Mouse (Mus musculus) liver, embryonic 16.5 days (tissue): ENCODE measurements around the gene Nucks1. TPM values are rescaled to one million over a fixed set of nuclear protein-coding genes. Genes with fewer than 3 reads are reported as not detected.

Experiments
- ATAC-seq: fragments of 200-750 bp; cut with Nextera tagmentation; 2 replicates; pipeline ENCODE4 v1.8.0; 2017; ENCODE audit warnings: low read depth, mild to moderate bottlenecking, moderate number of reproducible peaks, moderate library complexity
- H3K27ac ChIP-seq: fragments of 300-500 bp; sonication (generic); 2 replicates; pipeline ENCODE4 v1.5.1; 2014; ENCODE audit warnings: mild to moderate bottlenecking, low read length
- H3K27me3 ChIP-seq: fragments of 300-500 bp; sonication (generic); 2 replicates; pipeline ENCODE4 v1.6.1; 2014; ENCODE audit warnings: low read depth, low read length, mixed read lengths; ENCODE audit not compliant: control insufficient read depth, insufficient read depth
- H3K36me3 ChIP-seq: fragments of 300-500 bp; sonication (generic); 2 replicates; pipeline ENCODE4 v1.6.1; 2014; ENCODE audit warnings: mild to moderate bottlenecking; ENCODE audit not compliant: control insufficient read depth, insufficient read depth
- H3K4me1 ChIP-seq: fragments of 300-500 bp; sonication (generic); 2 replicates; pipeline ENCODE4 v1.6.1; 2014; ENCODE audit warnings: low read depth, low read length, mixed read lengths; ENCODE audit not compliant: control insufficient read depth
- H3K4me2 ChIP-seq: fragments of 300-500 bp; sonication (generic); 2 replicates; pipeline ENCODE4 v1.6.1; 2014; ENCODE audit warnings: low read depth, low read length, mixed read lengths
- H3K4me3 ChIP-seq: fragments of 300-500 bp; sonication (generic); 2 replicates; pipeline ENCODE4 v1.5.1; 2014; ENCODE audit warnings: low read depth, mild to moderate bottlenecking, low read length
- H3K9ac ChIP-seq: fragments of 300-500 bp; sonication (generic); 2 replicates; pipeline ENCODE4 v1.6.1; 2014; ENCODE audit warnings: low read depth, low read length
- H3K9me3 ChIP-seq: fragments of 300-500 bp; sonication (generic); replicated peaks from 2 replicates; pipeline ENCODE4 v1.6.1; 2016; ENCODE audit warnings: low read length; ENCODE audit not compliant: control insufficient read depth
- WGBS: fragments of 180-500 bp; shearing (Covaris S2); extraction: QIAGEN DNeasy Blood & Tissue Kit; methylation state at CpG from one replicate; pipeline ENCODE4 v1.1.7; 2014; ENCODE audit not compliant: insufficient replicate concordance; 5-methylcytosine and 5-hydroxymethylcytosine counted together
- polyA plus RNA-seq: library from polyadenylated mRNA; unstranded; fragments of >200 nt; fragmentation: Nextera tagmentation; extraction: Ambion mirVana; gene quantifications from 2 replicates; pipeline ENCODE4 v1.2.1, GENCODE M21; 2015

Gene Nucks1
- polyA plus RNA-seq, 1 experiment from 2014 or later, result 25.1 TPM

- no peak for ATAC-seq
- 60% methylated on average over 2 of the region's 2 CpGs for WGBS
- no peak overlapping the region for H3K4me2 ChIP-seq
- no peak overlapping the region for H3K9ac ChIP-seq
- H3K36me3 ChIP-seq, result no peaks in the 10 kb centered on the region
- no peaks in the 10 kb centered on the region for H3K27me3 ChIP-seq
- no peak overlapping the region for H3K4me3 ChIP-seq
- no peak overlapping the region for H3K27ac ChIP-seq
- H3K9me3 ChIP-seq, result no peaks in the 10 kb centered on the region
- no peaks in the 10 kb centered on the region for H3K4me1 ChIP-seq
Measured at GRCm38 (mm10) chr1:131879816-131880215, 30.5 kb upstream of the Nucks1 start.

DNA sequence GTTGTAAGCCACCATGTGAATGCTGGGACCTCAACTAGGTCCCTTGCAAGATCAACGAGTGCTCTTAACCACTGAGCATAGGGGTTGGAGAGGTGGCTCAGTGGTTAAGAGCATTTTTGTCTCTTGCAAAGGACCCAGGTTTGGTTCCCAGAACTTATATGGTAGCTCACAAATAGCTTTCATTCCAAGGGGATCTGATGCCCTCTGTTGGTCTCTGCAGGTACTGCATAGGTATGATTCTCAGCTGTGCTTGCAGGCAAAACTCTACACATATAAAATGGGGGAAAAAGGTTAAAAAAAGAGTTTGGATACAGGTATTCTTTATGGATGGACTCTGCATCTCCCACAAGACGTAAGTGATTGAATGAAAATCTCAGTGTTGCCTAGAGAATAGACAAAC is 27.5 kb upstream of the Nucks1 start:
- no peak overlapping the region for H3K9ac ChIP-seq
- H3K27ac ChIP-seq, result no peak overlapping the region
- no peaks in the 10 kb centered on the region for H3K9me3 ChIP-seq
- H3K27me3 ChIP-seq, result no peaks in the 10 kb centered on the region
- H3K4me2 ChIP-seq, result no peak overlapping the region
- no peak overlapping the region for H3K4me3 ChIP-seq
- 37% methylated on average over 2 of the region's 2 CpGs for WGBS
- no peak for ATAC-seq
- no peaks in the 10 kb centered on the region for H3K4me1 ChIP-seq
- no peaks in the 10 kb centered on the region for H3K36me3 ChIP-seq

DNA sequence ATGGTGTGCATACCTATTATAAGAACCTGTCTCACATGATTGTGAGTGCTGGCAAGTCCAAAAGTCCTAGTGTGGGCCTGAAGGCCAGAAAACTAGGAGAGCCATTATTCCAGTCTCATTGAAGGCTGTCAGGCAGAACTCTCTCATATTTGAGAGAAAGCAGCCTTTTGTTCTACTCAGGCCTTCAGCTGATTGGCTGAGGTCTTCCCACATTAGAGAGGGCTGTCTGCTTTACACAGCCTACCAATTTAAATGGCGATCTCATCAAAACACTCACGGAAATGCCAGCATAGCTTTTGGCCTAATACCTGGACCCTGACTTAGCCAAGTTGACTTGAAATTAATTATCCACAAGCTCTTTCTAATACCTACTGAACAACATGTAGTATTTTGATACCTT is 24.2 kb upstream of the Nucks1 start:
- Histone ChIP-seq H3K9ac (no peak overlapping the region), H3K36me3 (no peaks in the 10 kb centered on the region), H3K27me3 (no peaks in the 10 kb centered on the region), H3K9me3 (no peaks in the 10 kb centered on the region), H3K4me1 (no peaks in the 10 kb centered on the region), H3K4me2 (no peak overlapping the region), H3K4me3 (no peak overlapping the region), H3K27ac (no peak overlapping the region)
- no peak for ATAC-seq
- 67% methylated on average over 2 of the region's 2 CpGs for WGBS

DNA sequence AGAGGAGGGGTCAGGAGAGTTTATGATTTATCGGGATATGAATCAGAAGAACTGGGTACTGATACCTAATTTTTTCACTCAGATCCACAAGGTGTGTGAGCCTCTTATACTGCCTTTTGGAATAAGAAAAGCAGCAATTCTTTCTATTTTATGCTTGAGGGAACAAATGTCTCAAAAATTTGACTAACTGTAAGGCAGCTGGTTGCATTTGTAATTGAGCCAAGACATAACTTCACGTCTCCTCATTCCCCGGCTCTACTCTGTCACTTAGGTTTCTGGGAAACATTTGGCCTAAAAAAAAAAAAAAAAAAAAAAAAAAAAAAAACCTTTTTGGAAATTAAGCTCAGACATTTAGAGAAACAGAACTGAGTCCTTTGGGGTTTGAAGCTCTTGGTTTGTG is 23.7 kb upstream of the Nucks1 start:
- Histone ChIP-seq H3K9me3 (no peaks in the 10 kb centered on the region), H3K9ac (no peak overlapping the region), H3K27ac (no peak overlapping the region), H3K36me3 (no peaks in the 10 kb centered on the region), H3K4me3 (no peak overlapping the region), H3K4me2 (no peak overlapping the region), H3K4me1 (no peaks in the 10 kb centered on the region), H3K27me3 (no peaks in the 10 kb centered on the region)
- no peak for ATAC-seq
- WGBS, result 68% methylated on average over 3 of the region's 3 CpGs

DNA sequence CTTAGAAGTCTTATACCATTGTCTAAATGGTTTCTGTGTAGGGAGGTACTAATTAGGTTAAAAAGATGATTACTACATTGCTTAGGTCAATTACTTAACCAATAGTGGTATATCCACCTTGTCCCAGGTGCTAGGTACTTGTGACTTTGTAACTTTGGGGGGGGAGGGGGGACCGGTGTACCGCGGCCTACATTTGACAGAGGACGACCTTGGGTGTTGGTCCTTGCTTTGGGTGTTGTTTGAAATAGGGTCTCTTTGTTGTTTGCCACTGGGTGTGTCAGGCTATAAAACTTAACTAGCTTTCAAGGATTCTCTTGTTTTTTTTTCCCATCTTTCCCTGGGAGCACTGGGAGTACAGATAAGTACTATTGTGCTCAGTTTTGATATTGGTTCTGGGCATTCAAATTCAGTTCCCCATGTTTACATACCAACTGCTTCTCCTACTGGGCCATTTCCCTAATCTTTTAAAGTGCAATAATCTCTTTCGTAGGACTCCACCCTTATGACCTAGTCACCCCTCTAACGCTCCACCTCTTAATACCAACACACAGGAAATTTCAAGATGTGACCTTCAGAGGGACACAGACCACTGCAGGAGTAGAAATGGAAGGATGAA is 20.2 kb upstream of the Nucks1 start:
- Histone ChIP-seq H3K4me1 (no peaks in the 10 kb centered on the region), H3K4me3 (no peak overlapping the region), H3K9ac (no peak overlapping the region), H3K9me3 (no peaks in the 10 kb centered on the region), H3K27me3 (no peaks in the 10 kb centered on the region), H3K27ac (no peak overlapping the region), H3K4me2 (no peak overlapping the region), H3K36me3 (no peaks in the 10 kb centered on the region)
- ATAC-seq, result no peak
- WGBS, result 59% methylated on average over 6 of the region's 6 CpGs

DNA sequence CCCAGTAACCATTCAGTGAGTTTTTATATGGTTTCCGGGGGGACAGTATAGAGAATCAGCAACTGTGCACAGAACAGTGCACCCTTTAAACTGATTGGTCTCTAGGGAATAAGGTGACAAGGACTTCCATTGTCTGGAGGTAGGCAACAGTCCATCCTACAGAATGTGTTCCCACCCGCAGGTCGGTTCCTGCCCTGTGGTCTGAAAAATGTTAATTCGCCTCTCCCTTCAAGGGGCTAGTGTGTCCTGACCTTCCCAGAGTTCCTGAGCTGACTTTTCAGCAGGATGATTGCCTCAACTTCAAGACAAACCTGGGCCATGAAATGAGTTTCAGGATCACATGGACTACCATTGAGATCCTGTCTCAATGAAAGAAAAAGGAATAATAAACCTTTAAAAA is 18.9 kb upstream of the Nucks1 start:
- Histone ChIP-seq H3K27me3 (no peaks in the 10 kb centered on the region), H3K27ac (no peak overlapping the region), H3K36me3 (no peaks in the 10 kb centered on the region), H3K4me3 (no peak overlapping the region), H3K9me3 (no peaks in the 10 kb centered on the region), H3K4me1 (no peaks in the 10 kb centered on the region), H3K9ac (no peak overlapping the region), H3K4me2 (no peak overlapping the region)
- 71% methylated on average over 4 of the region's 4 CpGs for WGBS
- ATAC-seq, result no peak

- Histone ChIP-seq H3K9me3 (no peaks in the 10 kb centered on the region), H3K27ac (no peak overlapping the region), H3K4me3 (no peak overlapping the region), H3K9ac (no peak overlapping the region), H3K27me3 (peaks cover 7% of the 10 kb centered on the region; the same call in 1 of the 2 replicates), H3K36me3 (no peaks in the 10 kb centered on the region), H3K4me1 (no peaks in the 10 kb centered on the region), H3K4me2 (no peak overlapping the region)
- ATAC-seq, result no peak
- 57% methylated on average over 4 of the region's 4 CpGs for WGBS
Measured at GRCm38 (mm10) chr1:131902679-131903078, 7.7 kb upstream of the Nucks1 start.

GRCm38 (mm10) chr1:131903251-131903650 is 7.1 kb upstream of the Nucks1 start:
- 69% methylated on average over 7 of the region's 7 CpGs for WGBS
- Histone ChIP-seq H3K27me3 (peaks cover 10% of the 10 kb centered on the region), H3K4me1 (no peaks in the 10 kb centered on the region)

GRCm38 (mm10) chr1:131905497-131905896 is 4.8 kb upstream of the Nucks1 start:
- peaks cover 12% of the 10 kb centered on the region for H3K27me3 ChIP-seq
- 0% methylated on average over 1 of the region's 1 CpGs for WGBS
- H3K9ac ChIP-seq, result no peak overlapping the region
- no peaks in the 10 kb centered on the region for H3K36me3 ChIP-seq
- no peak overlapping the region for H3K4me3 ChIP-seq
- no peaks in the 10 kb centered on the region for H3K9me3 ChIP-seq
- peaks cover 4% of the 10 kb centered on the region for H3K4me1 ChIP-seq
- H3K27ac ChIP-seq, result no peak overlapping the region
- H3K4me2 ChIP-seq, result no peak overlapping the region
- no peak for ATAC-seq

More at GRCm38 (mm10) chr1:131903251-131903650, 7.1 kb upstream of the Nucks1 start:
- no peak overlapping the region for H3K27ac ChIP-seq
- H3K36me3 ChIP-seq, result no peaks in the 10 kb centered on the region
- no peaks in the 10 kb centered on the region for H3K9me3 ChIP-seq
- no peak for ATAC-seq
- no peak overlapping the region for H3K9ac ChIP-seq
- H3K4me3 ChIP-seq, result no peak overlapping the region
- no peak overlapping the region for H3K4me2 ChIP-seq
